Mouse (Mus musculus): ENCODE data around the gene Smpdl3a. TPM values are rescaled to one million over a fixed set of nuclear protein-coding genes. Genes with fewer than 3 reads are reported as not detected.

The Smpdl3a gene
- polyA plus RNA-seq, 1 experiment = 76.1 TPM

DNA sequence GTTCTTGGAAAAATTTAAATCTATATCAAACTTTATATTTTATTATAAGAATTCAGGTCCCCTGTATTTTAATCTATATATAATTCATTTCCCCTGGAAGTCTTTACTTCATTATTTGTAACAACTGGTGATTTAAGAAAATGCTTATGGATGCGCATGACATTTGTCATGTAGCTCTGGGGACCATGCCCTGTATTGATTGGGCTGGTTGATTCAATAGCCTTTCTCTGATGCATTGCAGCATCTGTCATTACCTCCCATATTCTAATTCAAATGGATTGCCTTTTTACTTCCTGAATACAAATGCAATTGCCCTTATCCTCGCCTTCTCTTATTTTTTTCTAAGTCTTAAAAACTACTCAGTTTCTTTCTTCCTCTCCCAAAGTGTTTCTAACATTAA lies 20.2 kb downstream of the Smpdl3a start:
- DNase-seq (ENCODE audit: low read depth, low spot score) = no peak
- 83% methylated on average over 2 of the region's 2 CpGs for WGBS

DNA sequence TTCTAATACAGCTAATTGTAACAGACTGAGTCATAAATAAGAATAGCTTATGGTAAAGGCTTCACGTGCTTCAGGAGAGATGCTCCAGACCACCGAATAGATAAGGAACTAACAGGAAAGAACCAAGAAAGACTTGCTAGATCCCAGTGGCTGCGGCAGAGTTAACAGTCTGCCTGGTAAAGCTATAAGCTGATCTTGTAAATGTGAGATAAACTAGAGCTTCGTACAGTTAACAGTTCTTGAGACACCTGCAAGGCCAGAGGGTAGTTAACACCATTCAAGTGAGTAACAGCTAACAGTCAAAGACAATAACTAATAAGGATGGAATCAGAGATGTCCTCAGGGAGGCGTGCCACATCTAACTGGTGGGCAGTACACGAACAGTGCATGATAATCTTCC lies 21.7 kb downstream of the Smpdl3a start:
- 79% methylated on average over 6 of the region's 6 CpGs for WGBS

DNA sequence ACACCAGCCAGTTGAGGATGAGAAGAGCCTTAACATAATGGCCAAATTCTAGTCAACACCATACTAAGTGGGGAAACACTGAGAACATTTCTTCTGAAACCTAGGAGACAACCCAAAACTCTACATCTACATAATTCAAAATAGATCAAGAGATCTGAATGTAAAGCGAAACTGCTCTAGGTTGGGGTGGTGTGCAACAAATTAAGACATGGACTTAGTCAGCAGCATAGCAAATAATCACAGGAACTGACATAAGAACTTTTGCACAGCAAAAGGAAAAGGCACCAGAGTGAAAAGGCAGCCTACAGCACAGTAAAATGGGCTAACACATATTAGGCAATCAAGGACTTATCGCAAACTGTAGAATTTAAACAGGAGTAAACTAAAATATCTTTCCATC lies 25.1 kb downstream of the Smpdl3a start:
- WGBS = 92% methylated on average over 2 of the region's 2 CpGs

More for the DNA sequence above, 21.7 kb downstream of the Smpdl3a start:
- DNase-seq (ENCODE audit: low read depth, low spot score) = no peak

DNA sequence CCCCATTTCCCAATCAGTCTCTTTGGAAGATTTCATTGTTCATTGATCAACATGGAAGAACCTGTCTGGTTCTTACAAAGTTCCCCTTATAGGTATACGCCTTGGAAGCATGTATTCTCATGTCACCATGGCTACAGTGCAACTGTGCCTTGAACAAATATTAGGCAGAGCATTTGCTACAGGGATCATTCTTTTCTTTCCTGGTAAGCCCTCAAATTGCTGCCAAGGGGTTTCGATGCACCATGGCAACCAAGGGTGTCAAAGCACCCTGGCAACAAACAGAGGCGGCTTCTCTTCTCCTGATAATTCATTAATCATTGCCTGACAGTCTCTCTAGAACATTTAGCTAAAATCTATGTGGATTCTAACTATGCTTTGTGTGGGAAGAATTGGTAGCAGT lies 28.3 kb downstream of the Smpdl3a start:
- no peak for DNase-seq (ENCODE audit: low read depth, low spot score)
- WGBS = 25% methylated on average over 3 of the region's 3 CpGs

More for the DNA sequence above, 25.1 kb downstream of the Smpdl3a start:
- DNase-seq (ENCODE audit: low read depth, low spot score) = no peak

DNA sequence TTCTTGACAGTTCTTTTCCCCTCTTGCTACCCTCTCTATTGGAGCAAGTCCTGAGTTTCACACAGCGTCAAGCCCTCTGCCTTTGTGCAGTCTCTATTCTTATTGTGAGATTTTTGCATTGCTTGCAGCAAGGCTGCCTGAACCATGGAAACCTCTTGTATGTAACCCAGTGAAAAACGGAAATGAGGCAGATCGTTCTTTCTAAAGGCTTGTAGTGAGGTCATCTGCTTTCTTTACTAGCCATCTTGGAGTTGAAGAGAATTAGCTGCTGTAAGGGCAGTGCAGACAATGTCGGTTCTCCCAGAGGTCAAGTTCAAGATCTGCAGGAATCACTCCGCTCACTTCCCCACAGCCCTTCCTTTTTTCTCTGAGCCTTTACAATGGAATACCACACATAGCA lies 34.5 kb downstream of the Smpdl3a start:
- 75% methylated on average over 5 of the region's 5 CpGs for WGBS
- DNase-seq (ENCODE audit: low read depth, low spot score) = no peak

DNA sequence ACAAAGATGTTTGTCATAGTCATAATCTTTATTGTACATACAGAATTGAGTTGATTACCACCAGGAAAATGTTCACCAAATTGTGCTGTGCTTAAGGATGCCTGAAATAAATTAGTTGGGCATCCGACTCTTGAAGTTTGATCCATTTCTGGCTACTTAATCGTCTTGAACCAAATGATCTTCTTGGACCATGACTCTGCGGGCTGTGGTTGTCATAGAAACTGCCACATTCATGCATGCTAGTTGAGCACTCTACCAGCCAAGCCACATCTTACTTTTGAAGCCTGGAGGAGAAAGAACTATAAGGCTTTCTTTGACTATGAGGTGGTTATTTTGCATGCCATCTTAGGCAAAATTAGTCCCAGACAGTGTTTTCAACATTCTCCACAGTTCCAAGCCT lies 35.5 kb downstream of the Smpdl3a start:
- no peak for DNase-seq (ENCODE audit: low read depth, low spot score)

DNA sequence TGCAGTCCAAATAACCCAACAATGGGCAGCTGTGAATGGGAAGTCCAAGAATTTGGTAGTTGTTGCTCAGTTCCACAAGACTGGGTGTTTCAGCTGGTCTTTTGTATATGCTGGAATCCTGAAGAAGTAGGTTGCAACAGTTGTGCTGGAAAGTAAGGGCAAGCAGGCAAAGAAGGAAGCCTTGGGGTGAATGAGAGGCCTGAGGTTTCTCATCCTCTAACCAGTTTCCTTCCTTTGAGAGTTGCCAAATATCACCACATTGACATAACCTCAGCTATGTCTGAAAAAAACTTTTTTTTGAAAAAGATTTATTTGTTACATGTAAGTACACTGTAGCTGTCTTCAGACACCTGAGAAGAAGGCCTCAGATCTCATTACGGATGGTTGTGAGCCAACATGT lies 41.0 kb downstream of the Smpdl3a start:
- 86% methylated on average over 1 of the region's 1 CpGs for WGBS

More for the DNA sequence above, 35.5 kb downstream of the Smpdl3a start:
- WGBS = 83% methylated on average over 3 of the region's 3 CpGs

DNA sequence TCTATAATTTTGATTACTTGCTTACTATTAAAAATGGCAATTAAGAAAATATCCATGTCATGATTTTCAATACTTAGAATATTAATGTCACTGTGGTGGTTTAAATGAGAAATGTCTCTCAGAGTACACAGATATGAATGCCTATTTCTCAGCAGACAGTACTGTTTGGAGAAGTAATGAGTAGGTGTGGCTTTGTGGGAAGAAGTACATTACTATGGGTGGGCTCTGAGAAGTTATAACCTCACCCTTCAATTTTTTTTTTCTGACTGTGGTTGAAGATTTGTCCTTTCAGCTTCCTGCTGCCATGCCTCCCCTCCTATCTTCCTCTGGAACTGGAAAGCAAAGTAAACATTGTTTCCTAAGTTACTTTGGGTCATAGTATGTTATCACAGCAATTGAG lies 41.8 kb downstream of the Smpdl3a start:
- no peak for DNase-seq (ENCODE audit: low read depth, low spot score)

More for the DNA sequence above, 41.0 kb downstream of the Smpdl3a start:
- no peak for DNase-seq (ENCODE audit: low read depth, low spot score)

DNA sequence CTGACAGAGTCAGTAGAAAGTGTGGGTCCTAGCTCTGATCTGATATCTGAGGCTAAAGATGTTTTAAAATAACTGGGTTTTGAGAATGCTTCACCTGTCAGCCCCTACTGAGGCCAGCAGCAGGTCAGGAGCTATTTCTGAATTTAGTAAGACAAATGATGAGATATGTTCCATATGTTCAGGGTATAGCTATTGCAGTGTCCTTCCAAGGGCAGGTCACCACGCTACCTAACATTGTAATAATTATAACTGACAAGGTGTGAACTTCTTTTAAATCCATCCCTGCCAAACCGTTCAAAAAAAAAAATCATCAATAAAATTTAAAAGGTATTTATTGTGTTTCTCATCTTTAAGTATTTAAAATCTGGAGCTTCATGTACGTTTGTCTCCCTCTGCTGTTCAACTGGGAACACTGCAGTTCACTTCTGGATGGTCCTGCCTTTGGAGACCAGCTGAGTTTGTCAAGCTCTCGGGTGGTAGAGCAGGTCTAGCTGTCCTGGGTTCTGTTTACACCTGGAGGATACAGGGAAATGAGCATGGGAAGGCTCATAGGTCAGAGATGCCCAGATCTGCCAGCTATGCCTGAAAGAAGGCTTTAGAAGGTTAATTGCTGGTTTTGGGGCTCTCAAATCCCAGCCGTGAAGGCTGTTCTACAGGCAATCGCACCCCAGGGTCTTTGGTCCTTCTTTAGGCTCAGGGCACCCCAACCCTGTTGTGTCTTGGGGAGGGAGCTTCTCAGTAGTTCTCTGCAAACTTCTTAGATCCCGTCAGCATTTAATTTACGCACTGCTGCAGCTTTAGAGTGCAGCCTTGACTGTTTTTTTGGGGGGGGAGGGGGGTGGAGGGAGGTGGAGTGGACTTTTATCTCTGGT lies 47.7 kb downstream of the Smpdl3a start:
- WGBS = 31% methylated on average over 8 of the region's 8 CpGs
- no peak for DNase-seq (ENCODE audit: low read depth, low spot score)

DNA sequence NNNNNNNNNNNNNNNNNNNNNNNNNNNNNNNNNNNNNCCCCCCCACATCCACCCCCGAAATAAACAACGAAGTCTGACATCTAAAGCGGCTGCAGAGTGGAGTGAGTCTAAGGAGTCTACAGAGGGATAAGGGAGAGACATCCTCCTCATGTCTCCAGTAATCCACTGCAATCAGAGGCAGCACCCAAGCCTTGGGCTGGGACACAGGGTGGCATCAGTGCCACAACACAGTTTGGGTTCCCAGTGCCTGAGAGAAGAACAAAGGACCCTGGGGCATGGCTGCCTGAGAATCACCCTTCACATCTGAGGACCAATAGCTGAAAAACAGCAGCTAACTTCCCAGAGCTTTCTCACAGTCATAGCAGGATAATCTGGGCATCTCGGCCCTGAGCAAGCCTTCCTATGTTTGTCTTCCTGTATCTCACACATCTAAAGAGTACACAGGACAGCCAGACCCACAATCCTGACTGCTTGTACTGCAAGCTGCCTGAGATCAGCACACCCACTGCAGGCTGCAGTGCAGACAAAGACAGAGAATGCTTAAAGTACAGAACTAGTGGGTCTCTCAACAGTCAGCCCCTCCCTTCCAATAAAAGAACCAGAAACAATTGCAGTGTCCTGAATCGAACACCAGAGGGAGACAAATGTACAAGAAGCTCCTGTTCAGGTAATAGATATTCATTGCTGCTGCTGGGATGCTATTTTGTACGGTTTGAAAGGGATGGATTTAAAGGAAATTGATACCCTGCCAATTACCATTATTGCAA lies 54.0 kb downstream of the Smpdl3a start:
- 51% methylated on average over 6 of the region's 6 CpGs for WGBS
- no peak for DNase-seq (ENCODE audit: low read depth, low spot score)

Other genes with a start within 250 kb of the Smpdl3a start
- gene Pkib, start 162.4 kb upstream of the Smpdl3a start, polyA plus RNA-seq (2012; rRNA removed) = 1.2 and 1.4 TPM in 2 replicates
- gene Fabp7, start 9.5 kb upstream of the Smpdl3a start, polyA plus RNA-seq (2012; rRNA removed) = 0.40 and 0.67 TPM in 2 replicates

Data from large intestine, adult 2 months (tissue).